Mouse (Mus musculus) small intestine, adult 2 months (tissue): Measurements from ENCODE around the gene Gle1.

Experiments
- CTCF ChIP-seq: fragments of 200-500 bp; IDR thresholded peaks from 2 replicates; pipeline ENCODE4 v1.5.1; 2012; ENCODE audit warnings: low read depth, mild to moderate bottlenecking, control low read depth, inconsistent platforms, low read length, moderate library complexity, mixed read lengths; ENCODE audit not compliant: insufficient replicate concordance, insufficient read length; ENCODE audit errors: extremely low read depth
- POLR2A ChIP-seq: fragments of 200-500 bp; IDR thresholded peaks from 2 replicates; pipeline ENCODE4 v1.6.1; 2012; ENCODE audit warnings: low read depth, mild to moderate bottlenecking, control low read depth, inconsistent platforms, low read length, moderate library complexity

DNA sequence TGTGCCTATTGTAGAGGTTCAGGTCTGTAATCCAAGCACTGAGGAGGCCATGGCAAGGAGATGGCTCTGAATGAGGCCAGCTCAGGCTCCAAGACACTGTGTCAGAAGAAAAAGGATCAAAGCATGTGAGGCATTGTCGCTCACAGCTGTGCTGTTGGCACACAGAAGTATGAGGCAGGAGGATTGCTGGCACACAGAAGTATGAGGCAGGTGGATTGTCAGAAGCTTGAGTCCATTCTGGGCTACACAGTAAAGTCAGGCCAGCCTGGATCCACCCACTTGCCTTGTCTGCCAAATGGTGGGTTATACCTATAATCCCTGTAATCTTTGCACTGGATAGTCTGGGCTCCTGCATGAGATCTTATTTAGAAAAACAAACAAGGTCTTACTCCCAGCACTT, 37.1 kb upstream of the Gle1 start:
- TF ChIP-seq POLR2A (no peak), CTCF (no peak)
